Mouse (Mus musculus): ENCODE results near the gene Tlr9. TPM values are rescaled to one million over a fixed set of nuclear protein-coding genes. Genes with fewer than 3 reads are reported as not detected.

Tlr9 gene
- polyA plus RNA-seq, 1 experiment from 2014 or later, result not detected

GRCm38 (mm10) chr9:106222994-106223393, 596 bp downstream of the Tlr9 start:
- Histone ChIP-seq H3K27me3 (ENCODE audit: control insufficient read depth, insufficient read depth, low read length) (peaks cover 9% of the 10 kb centered on the region), H3K4me3 (ENCODE audit: low read depth, low read length) (no peak overlapping the region), H3K27ac (ENCODE audit: low read depth, low read length) (no peak overlapping the region), H3K36me3 (ENCODE audit: control insufficient read depth, insufficient read depth, low read length) (no peaks in the 10 kb centered on the region), H3K9ac (ENCODE audit: low read length) (no peak overlapping the region), H3K4me2 (ENCODE audit: low read depth, low read length, severe bottlenecking) (no peak overlapping the region), H3K4me1 (replicated peaks; ENCODE audit: control insufficient read depth, insufficient read depth, low read length) (peaks cover 8% of the 10 kb centered on the region; the same call in 1 of the 2 replicates), H3K9me3 (ENCODE audit: control insufficient read depth, low read length) (no peaks in the 10 kb centered on the region)
- WGBS, result 95% methylated on average over 4 of the region's 4 CpGs
- DNase-seq (ENCODE audit: low spot score), result no peak
- no peak for ATAC-seq (replicated peaks; ENCODE audit: low FRiP score)

GRCm38 (mm10) chr9:106225469-106226150, 3.2 kb downstream of the Tlr9 start:
- Histone ChIP-seq H3K9me3 (ENCODE audit: control insufficient read depth, low read length) (no peaks in the 10 kb centered on the region), H3K27ac (ENCODE audit: low read depth, low read length) (no peak overlapping the region), H3K4me1 (replicated peaks; ENCODE audit: control insufficient read depth, insufficient read depth, low read length) (peaks cover 8% of the 10 kb centered on the region; the same call in 1 of the 2 replicates), H3K36me3 (ENCODE audit: control insufficient read depth, insufficient read depth, low read length) (no peaks in the 10 kb centered on the region), H3K4me2 (ENCODE audit: low read depth, low read length, severe bottlenecking) (peak overlapping the region; percentile 80), H3K9ac (ENCODE audit: low read length) (peak overlapping the region; percentile 56), H3K27me3 (ENCODE audit: control insufficient read depth, insufficient read depth, low read length) (peaks cover 9% of the 10 kb centered on the region), H3K4me3 (ENCODE audit: low read depth, low read length) (peak overlapping the region; percentile 32)
- 61% methylated on average over 24 of the region's 24 CpGs for WGBS
- ATAC-seq (replicated peaks; ENCODE audit: low FRiP score) (no peak), DNase-seq (ENCODE audit: low spot score) (no peak)

GRCm38 (mm10) chr9:106226151-106226682, 3.8 kb downstream of the Tlr9 start:
- Histone ChIP-seq H3K4me2 (ENCODE audit: low read depth, low read length, severe bottlenecking) (peak overlapping the region; percentile 80), H3K27me3 (ENCODE audit: control insufficient read depth, insufficient read depth, low read length) (peaks cover 9% of the 10 kb centered on the region), H3K4me3 (ENCODE audit: low read depth, low read length) (peak overlapping the region; percentile 32), H3K4me1 (replicated peaks; ENCODE audit: control insufficient read depth, insufficient read depth, low read length) (peaks cover 8% of the 10 kb centered on the region; the same call in 1 of the 2 replicates), H3K27ac (ENCODE audit: low read depth, low read length) (no peak overlapping the region), H3K9ac (ENCODE audit: low read length) (peak overlapping the region; percentile 56), H3K36me3 (ENCODE audit: control insufficient read depth, insufficient read depth, low read length) (no peaks in the 10 kb centered on the region), H3K9me3 (ENCODE audit: control insufficient read depth, low read length) (no peaks in the 10 kb centered on the region)
- ATAC-seq (replicated peaks; ENCODE audit: low FRiP score), result peak; percentile 78
- peak; percentile 71 for DNase-seq (ENCODE audit: low spot score)
- 7% methylated on average over 34 of the region's 34 CpGs for WGBS

- Histone ChIP-seq H3K27ac (ENCODE audit: low read depth, low read length) (no peak overlapping the region), H3K36me3 (ENCODE audit: control insufficient read depth, insufficient read depth, low read length) (no peaks in the 10 kb centered on the region), H3K27me3 (ENCODE audit: control insufficient read depth, insufficient read depth, low read length) (peaks cover 9% of the 10 kb centered on the region), H3K4me2 (ENCODE audit: low read depth, low read length, severe bottlenecking) (no peak overlapping the region), H3K4me1 (replicated peaks; ENCODE audit: control insufficient read depth, insufficient read depth, low read length) (peaks cover 8% of the 10 kb centered on the region; the same call in 1 of the 2 replicates), H3K4me3 (ENCODE audit: low read depth, low read length) (no peak overlapping the region), H3K9me3 (ENCODE audit: control insufficient read depth, low read length) (no peaks in the 10 kb centered on the region), H3K9ac (ENCODE audit: low read length) (no peak overlapping the region)
- DNase-seq (ENCODE audit: low spot score), result no peak
- ATAC-seq (replicated peaks; ENCODE audit: low FRiP score), result no peak
- WGBS, result 65% methylated on average over 8 of the region's 8 CpGs
Measured at GRCm38 (mm10) chr9:106227790-106228429, 5.5 kb downstream of the Tlr9 start.

GRCm38 (mm10) chr9:106230051-106230733, 7.8 kb downstream of the Tlr9 start:
- H3K9me3 ChIP-seq (ENCODE audit: control insufficient read depth, low read length), result no peaks in the 10 kb centered on the region
- H3K27ac ChIP-seq (ENCODE audit: low read depth, low read length), result no peak overlapping the region
- H3K36me3 ChIP-seq (ENCODE audit: control insufficient read depth, insufficient read depth, low read length), result no peaks in the 10 kb centered on the region
- H3K9ac ChIP-seq (ENCODE audit: low read length), result no peak overlapping the region
- H3K4me3 ChIP-seq (ENCODE audit: low read depth, low read length), result no peak overlapping the region
- no peak for ATAC-seq (replicated peaks; ENCODE audit: low FRiP score)
- no peak overlapping the region for H3K4me2 ChIP-seq (ENCODE audit: low read depth, low read length, severe bottlenecking)
- peaks cover 8% of the 10 kb centered on the region; the same call in 1 of the 2 replicates for H3K4me1 ChIP-seq (replicated peaks; ENCODE audit: control insufficient read depth, insufficient read depth, low read length)
- H3K27me3 ChIP-seq (ENCODE audit: control insufficient read depth, insufficient read depth, low read length), result peaks cover 9% of the 10 kb centered on the region
- DNase-seq (ENCODE audit: low spot score), result no peak
- 83% methylated on average over 9 of the region's 9 CpGs for WGBS

GRCm38 (mm10) chr9:106230734-106231106, 8.3 kb downstream of the Tlr9 start:
- no peak overlapping the region for H3K9ac ChIP-seq (ENCODE audit: low read length)
- H3K36me3 ChIP-seq (ENCODE audit: control insufficient read depth, insufficient read depth, low read length), result no peaks in the 10 kb centered on the region
- H3K4me1 ChIP-seq (replicated peaks; ENCODE audit: control insufficient read depth, insufficient read depth, low read length), result peaks cover 7% of the 10 kb centered on the region; the same call in 1 of the 2 replicates
- no peak overlapping the region for H3K4me3 ChIP-seq (ENCODE audit: low read depth, low read length)
- H3K4me2 ChIP-seq (ENCODE audit: low read depth, low read length, severe bottlenecking), result no peak overlapping the region
- no peak overlapping the region for H3K27ac ChIP-seq (ENCODE audit: low read depth, low read length)
- ATAC-seq (replicated peaks; ENCODE audit: low FRiP score) (no peak), DNase-seq (ENCODE audit: low spot score) (no peak)
- WGBS, result 58% methylated on average over 3 of the region's 3 CpGs
- H3K9me3 ChIP-seq (ENCODE audit: control insufficient read depth, low read length), result no peaks in the 10 kb centered on the region
- H3K27me3 ChIP-seq (ENCODE audit: control insufficient read depth, insufficient read depth, low read length), result peaks cover 4% of the 10 kb centered on the region; the same call in 1 of the 2 replicates

GRCm38 (mm10) chr9:106231220-106231619, 8.8 kb downstream of the Tlr9 start:
- H3K4me1 ChIP-seq (replicated peaks; ENCODE audit: control insufficient read depth, insufficient read depth, low read length), result peaks cover 3% of the 10 kb centered on the region; the same call in 1 of the 2 replicates
- 0 out of 2 replicates have a peak, but pooled peaks cover 2% of the 10 kb centered on the region for H3K27me3 ChIP-seq (ENCODE audit: control insufficient read depth, insufficient read depth, low read length)
- 83% methylated on average over 7 of the region's 7 CpGs for WGBS
- H3K9me3 ChIP-seq (ENCODE audit: control insufficient read depth, low read length), result no peaks in the 10 kb centered on the region
- ATAC-seq (replicated peaks; ENCODE audit: low FRiP score), result no peak
- no peak for DNase-seq (ENCODE audit: low spot score)
- H3K4me2 ChIP-seq (ENCODE audit: low read depth, low read length, severe bottlenecking), result no peak overlapping the region
- no peak overlapping the region for H3K9ac ChIP-seq (ENCODE audit: low read length)
- H3K4me3 ChIP-seq (ENCODE audit: low read depth, low read length), result no peak overlapping the region
- no peak overlapping the region for H3K27ac ChIP-seq (ENCODE audit: low read depth, low read length)
- H3K36me3 ChIP-seq (ENCODE audit: control insufficient read depth, insufficient read depth, low read length), result no peaks in the 10 kb centered on the region; the same call in 1 of the 2 replicates

GRCm38 (mm10) chr9:106231816-106232215, 9.4 kb downstream of the Tlr9 start:
- no peak overlapping the region for H3K9ac ChIP-seq (ENCODE audit: low read length)
- H3K27me3 ChIP-seq (ENCODE audit: control insufficient read depth, insufficient read depth, low read length), result no peaks in the 10 kb centered on the region
- H3K36me3 ChIP-seq (ENCODE audit: control insufficient read depth, insufficient read depth, low read length), result no peaks in the 10 kb centered on the region; the same call in 1 of the 2 replicates
- H3K4me2 ChIP-seq (ENCODE audit: low read depth, low read length, severe bottlenecking), result no peak overlapping the region
- H3K4me1 ChIP-seq (replicated peaks; ENCODE audit: control insufficient read depth, insufficient read depth, low read length), result no peaks in the 10 kb centered on the region
- H3K4me3 ChIP-seq (ENCODE audit: low read depth, low read length), result no peak overlapping the region
- no peak for DNase-seq (ENCODE audit: low spot score)
- 80% methylated on average over 4 of the region's 4 CpGs for WGBS
- ATAC-seq (replicated peaks; ENCODE audit: low FRiP score), result no peak
- H3K27ac ChIP-seq (ENCODE audit: low read depth, low read length), result no peak overlapping the region
- no peaks in the 10 kb centered on the region for H3K9me3 ChIP-seq (ENCODE audit: control insufficient read depth, low read length)

Measured in forebrain, embryonic 11.5 days (tissue).